11 mouse cellular contexts compared by ENCODE assay signal in the genomic region with DNA sequence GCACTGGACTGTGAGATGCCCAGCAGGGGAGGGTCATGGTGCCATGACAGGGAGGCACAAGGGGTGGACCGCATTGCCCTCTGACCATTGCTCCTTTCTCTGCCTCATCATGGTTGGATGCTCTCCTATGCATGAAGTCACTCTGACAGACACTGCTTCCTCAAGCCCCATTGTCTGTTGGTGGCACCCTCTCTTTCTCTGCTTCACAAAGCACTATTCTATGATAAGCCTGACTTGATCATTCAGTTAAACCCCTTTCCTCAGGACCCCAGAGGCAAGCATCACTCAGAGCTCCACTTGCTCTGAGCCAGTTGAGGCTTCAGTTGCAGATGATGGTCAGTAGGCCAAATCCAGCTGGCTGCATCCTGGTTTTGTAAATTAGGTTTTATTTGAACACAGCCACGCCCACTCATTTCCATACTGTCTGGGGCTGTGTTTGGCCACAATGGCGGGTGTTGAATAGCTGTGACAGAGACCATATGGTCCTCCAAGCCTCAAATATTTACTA.
A peak's percentile ranks its signal among the peaks of the same experiment; 100 is the strongest.
DNase-seq lines count a peak whose midpoint lies in the region; ATAC-seq and TF ChIP-seq lines count a peak whose summit lies in the region.
"Had no signal": no experiment of that assay in that cellular context is flagged by ENCODE, and none has a peak within 500 bp of the region (broad histone marks: within the 10 kb centered on the region; RNA-seq: fewer than 3 reads in every experiment).

No protein-coding gene starts in this region.

- H3K4me2 ChIP-seq in lung, embryonic 16.5 days (ENCODE audit: low read depth, low read length), result no peak overlapping the region
- H3K4me2 ChIP-seq in lung, postnatal 0 days (replicated peaks; ENCODE audit: low read depth, low read length), result no peak overlapping the region
- no peak overlapping the region for H3K4me2 ChIP-seq in forebrain, embryonic 12.5 days
- H3K4me2 ChIP-seq in kidney, embryonic 16.5 days (replicated peaks; ENCODE audit: low read depth, low read length), result no peak overlapping the region

- H3K4me3 ChIP-seq in lung, embryonic 16.5 days (ENCODE audit: low read length), result no peak overlapping the region
- no peak overlapping the region for H3K4me3 ChIP-seq in lung, postnatal 0 days (ENCODE audit: low read depth, low read length)
- no peak overlapping the region for H3K4me3 ChIP-seq in forebrain, embryonic 12.5 days (replicated peaks)
- H3K4me3 ChIP-seq in kidney, embryonic 16.5 days (ENCODE audit: low read length), result no peak overlapping the region
- H3K4me3 ChIP-seq in thymus, adult 2 months (ENCODE audit: control insufficient read depth, insufficient read depth, low read length), result no peak overlapping the region
- H3K4me3 ChIP-seq: left cerebral cortex, adult 2 months had no signal

- no peak for TF ChIP-seq POLR2A in thymus, adult 2 months (IDR thresholded peaks at IDR 0.05; ENCODE audit: control insufficient read depth, extremely low read depth, insufficient read depth, low read length, poor library complexity)

- H3K27me3 ChIP-seq in lung, embryonic 16.5 days (ENCODE audit: control insufficient read depth, insufficient read depth, low read depth, low read length), result no peaks in the 10 kb centered on the region
- no peaks in the 10 kb centered on the region for H3K27me3 ChIP-seq in lung, postnatal 0 days (replicated peaks; ENCODE audit: insufficient read depth, low read length)
- no peaks in the 10 kb centered on the region for H3K27me3 ChIP-seq in forebrain, embryonic 12.5 days
- H3K27me3 ChIP-seq in kidney, embryonic 16.5 days (ENCODE audit: insufficient read depth, low read length), result no peaks in the 10 kb centered on the region
- H3K27me3 ChIP-seq in thymus, adult 2 months (ENCODE audit: control insufficient read depth, insufficient read depth, low read length), result no peaks in the 10 kb centered on the region

- 68% methylated on average over 3 of the region's 3 CpGs for WGBS in lung, embryonic 16.5 days
- 71% methylated on average over 3 of the region's 3 CpGs for WGBS in lung, postnatal 0 days
- whole genome bisulfite sequencing in forebrain, embryonic 12.5 days, result 33% methylated on average over 3 of the region's 3 CpGs
- 58% methylated on average over 3 of the region's 3 CpGs for WGBS in kidney, embryonic 16.5 days
- WGBS in thymus, adult 2 months, result 96% methylated on average over 3 of the region's 3 CpGs

- H3K27ac ChIP-seq in lung, embryonic 16.5 days (ENCODE audit: low read length), result no peak overlapping the region
- H3K27ac ChIP-seq in lung, postnatal 0 days (ENCODE audit: low read length), result no peak overlapping the region
- H3K27ac ChIP-seq in forebrain, embryonic 12.5 days, result peak overlapping the region; percentile 89
- no peak overlapping the region for H3K27ac ChIP-seq in kidney, embryonic 16.5 days (ENCODE audit: low read length)
- no peak overlapping the region for H3K27ac ChIP-seq in thymus, adult 2 months (ENCODE audit: control insufficient read depth, insufficient read depth, low read length)
- H3K27ac ChIP-seq: left cerebral cortex, adult 2 months had no signal

- peak; percentile 43; the same call in 1 of the 2 replicates for ATAC-seq in lung, embryonic 16.5 days (ENCODE audit: low read depth)
- ATAC-seq in lung, postnatal 0 days, result no peak
- peak; percentile 49; the same call in 1 of the 2 replicates for ATAC-seq in forebrain, embryonic 12.5 days (ENCODE audit: low FRiP score)
- peak; percentile 39; the same call in 1 of the 2 replicates for ATAC-seq in kidney, embryonic 16.5 days (ENCODE audit: low FRiP score, low TSS enrichment)

- no peak for TF ChIP-seq CTCF in lung, postnatal 0 days (IDR thresholded peaks at IDR 0.05)
- no peak for TF ChIP-seq CTCF in thymus, adult 2 months (IDR thresholded peaks at IDR 0.05; ENCODE audit: borderline replicate concordance, control insufficient read depth, extremely low read depth, insufficient read depth, low read length, poor library complexity)

- no peak overlapping the region for H3K9ac ChIP-seq in lung, embryonic 16.5 days (ENCODE audit: low read length)
- no peak overlapping the region for H3K9ac ChIP-seq in lung, postnatal 0 days (replicated peaks; ENCODE audit: low read depth)
- H3K9ac ChIP-seq in forebrain, embryonic 12.5 days, result no peak overlapping the region
- H3K9ac ChIP-seq in kidney, embryonic 16.5 days (replicated peaks; ENCODE audit: low read length), result no peak overlapping the region

- H3K4me1 ChIP-seq in lung, embryonic 16.5 days (replicated peaks; ENCODE audit: control insufficient read depth, insufficient read depth, low read length), result peaks cover 26% of the 10 kb centered on the region
- H3K4me1 ChIP-seq in lung, postnatal 0 days (ENCODE audit: insufficient read depth, low read depth, low read length), result peaks cover 8% of the 10 kb centered on the region; the same call in 1 of the 2 replicates
- peaks cover 74% of the 10 kb centered on the region for H3K4me1 ChIP-seq in forebrain, embryonic 12.5 days
- peaks cover 31% of the 10 kb centered on the region for H3K4me1 ChIP-seq in kidney, embryonic 16.5 days (ENCODE audit: insufficient read depth, low read length)
- H3K4me1 ChIP-seq in thymus, adult 2 months (replicated peaks; ENCODE audit: control insufficient read depth, insufficient read depth, low read length), result peaks cover 19% of the 10 kb centered on the region

- H3K36me3 ChIP-seq in lung, embryonic 16.5 days (ENCODE audit: control insufficient read depth, insufficient read depth, low read length), result no peaks in the 10 kb centered on the region
- H3K36me3 ChIP-seq in lung, postnatal 0 days (ENCODE audit: insufficient read depth, low read length), result no peaks in the 10 kb centered on the region
- peaks cover 23% of the 10 kb centered on the region for H3K36me3 ChIP-seq in forebrain, embryonic 12.5 days (replicated peaks)
- peaks cover 4% of the 10 kb centered on the region; the same call in 1 of the 2 replicates for H3K36me3 ChIP-seq in kidney, embryonic 16.5 days (ENCODE audit: insufficient read depth, low read length)
- no peaks in the 10 kb centered on the region for H3K36me3 ChIP-seq in thymus, adult 2 months (ENCODE audit: control insufficient read depth, insufficient read depth, low read length)

- TF ChIP-seq EP300 in lung, postnatal 0 days (IDR thresholded peaks at IDR 0.05), result no peak

- DNase-seq in lung, postnatal 0 days (ENCODE audit: low spot score), result no peak
- peak; percentile 83 for DNase-seq in retina, embryonic 14.5 days (ENCODE audit: low spot score)
- no peak for DNase-seq in thymus, adult 2 months
- no peak for DNase-seq in thymus, postnatal 25 days
- DNase-seq in cerebellum, adult 11-12 months, result no peak
- DNase-seq: lung, postnatal 14 days; thymus, adult 18-20 months had no signal

- H3K9me3 ChIP-seq in lung, embryonic 16.5 days (ENCODE audit: control insufficient read depth, low read length), result no peaks in the 10 kb centered on the region
- no peaks in the 10 kb centered on the region for H3K9me3 ChIP-seq in lung, postnatal 0 days (ENCODE audit: low read length)
- H3K9me3 ChIP-seq in forebrain, embryonic 12.5 days, result no peaks in the 10 kb centered on the region
- H3K9me3 ChIP-seq in kidney, embryonic 16.5 days (ENCODE audit: low read length), result no peaks in the 10 kb centered on the region
